Mouse (Mus musculus) myocyte (in vitro differentiated cells): ENCODE results near the gene Syap1. TPM values are rescaled to one million over a fixed set of nuclear protein-coding genes. Genes with fewer than 3 reads are reported as not detected.
A peak's percentile ranks its signal among the peaks of the same experiment; 100 is the strongest.
"Not testable (repeated sequence)": the region's sequence is repeated elsewhere in the genome, so short reads cannot be mapped to it uniquely, and the experiment has no call there.

ENCODE experiments used
- H3K27me3 ChIP-seq: one replicate; pipeline ENCODE4 v1.6.1; 2011; ENCODE audit not compliant: control insufficient read depth, insufficient read depth, insufficient read length
- H3K36me3 ChIP-seq: one replicate; pipeline ENCODE4 v1.6.1; 2011; ENCODE audit not compliant: control insufficient read depth, insufficient read depth
- H3K4me2 ChIP-seq: one replicate; pipeline ENCODE4 v1.6.1; 2011; ENCODE audit warnings: low read depth, control low read depth
- H3K4me3 ChIP-seq: one replicate; pipeline ENCODE4 v1.5.1; 2011; ENCODE audit warnings: mild to moderate bottlenecking, control low read depth, moderate library complexity
- H3K79me2 ChIP-seq: one replicate; pipeline ENCODE4 v1.6.1; 2011; ENCODE audit not compliant: control insufficient read depth, insufficient read depth
- H3ac ChIP-seq: one replicate; pipeline ENCODE4 v1.6.1; 2011; ENCODE audit not compliant: control insufficient read depth, insufficient read length
- CEBPB ChIP-seq: IDR thresholded peaks from 2 replicates; pipeline ENCODE4 v1.6.1; 2011; ENCODE audit warnings: mild to moderate bottlenecking, moderate library complexity; ENCODE audit not compliant: poor library complexity, insufficient read depth, severe bottlenecking
- E2F4 ChIP-seq: IDR thresholded peaks from one replicate; pipeline ENCODE4 v1.6.1; 2011; ENCODE audit warnings: mild to moderate bottlenecking, control low read depth, moderate library complexity; ENCODE audit not compliant: insufficient read depth
- MAX ChIP-seq: IDR thresholded peaks from one replicate; pipeline ENCODE4 v1.6.1; 2011; ENCODE audit warnings: low read depth, mild to moderate bottlenecking, control low read depth
- MYOD1 ChIP-seq, 3 experiments: IDR thresholded peaks; one replicate each; pipeline ENCODE4 v1.6.1; 2011; ENCODE audit warnings: control low read depth in 2 of 3, low read depth in 2 of 3, mild to moderate bottlenecking in 2 of 3, moderate library complexity in 1 of 3; ENCODE audit not compliant: insufficient read length in 2 of 3, control insufficient read depth in 1 of 3
- MYOG ChIP-seq, 3 experiments: IDR thresholded peaks; one replicate each; pipeline ENCODE4 v1.6.1; 2011; ENCODE audit warnings: control low read depth in 2 of 3, low read depth in 2 of 3, mild to moderate bottlenecking in 2 of 3; ENCODE audit not compliant: insufficient read length in 2 of 3, control insufficient read depth in 1 of 3, insufficient read depth in 1 of 3
- POLR2A ChIP-seq: IDR thresholded peaks from one replicate; pipeline ENCODE4 v1.6.1; 2011; ENCODE audit warnings: low read depth, mild to moderate bottlenecking, control low read depth, moderate library complexity; ENCODE audit not compliant: insufficient read length
- POLR2AphosphoS2 ChIP-seq: IDR thresholded peaks from one replicate; pipeline ENCODE4 v1.6.1; 2011; ENCODE audit warnings: low read depth, control low read depth; ENCODE audit not compliant: insufficient read length
- REST ChIP-seq: IDR thresholded peaks from one replicate; pipeline ENCODE4 v1.6.1; 2011; ENCODE audit warnings: mild to moderate bottlenecking, control low read depth, moderate library complexity; ENCODE audit not compliant: insufficient read depth, insufficient read length
- SRF ChIP-seq: IDR thresholded peaks from one replicate; pipeline ENCODE4 v1.6.1; 2011; ENCODE audit warnings: low read depth; ENCODE audit not compliant: control insufficient read depth, insufficient read length
- TCF12 ChIP-seq: IDR thresholded peaks from one replicate; pipeline ENCODE4 v1.6.1; 2011; ENCODE audit warnings: mild to moderate bottlenecking, control low read depth; ENCODE audit not compliant: poor library complexity, insufficient read depth, severe bottlenecking
- TCF3 ChIP-seq: IDR thresholded peaks from one replicate; pipeline ENCODE4 v1.6.1; 2011; ENCODE audit warnings: low read depth, control low read depth; ENCODE audit not compliant: insufficient read length
- USF1 ChIP-seq: IDR thresholded peaks from one replicate; pipeline ENCODE4 v1.6.1; 2011; ENCODE audit warnings: low read depth, mild to moderate bottlenecking, control low read depth, moderate library complexity
- polyA plus RNA-seq: library from polyadenylated mRNA; unstranded; fragments of >200 nt; fragmentation: generic; extraction: Trizol; gene quantifications from one replicate; pipeline ENCODE4 v1.2.1, GENCODE M21; 2012; ENCODE audit warnings: missing spikeins

Syap1 gene
- polyA plus RNA-seq, 1 experiment = 25.6 TPM

- TF ChIP-seq SRF = no peak
- no peak for TF ChIP-seq MAX
- TF ChIP-seq USF1 = no peak
- Histone ChIP-seq H3K79me2 (no peaks in the 10 kb centered on the region), H3ac (no peak overlapping the region), H3K36me3 (peaks cover 4% of the 10 kb centered on the region), H3K4me3 (no peak overlapping the region), H3K27me3 (no peaks in the 10 kb centered on the region), H3K4me2 (no peak overlapping the region)
Measured at GRCm38 (mm10) chrX:162907554-162907953, 19.3 kb upstream of the Syap1 start.

DNA sequence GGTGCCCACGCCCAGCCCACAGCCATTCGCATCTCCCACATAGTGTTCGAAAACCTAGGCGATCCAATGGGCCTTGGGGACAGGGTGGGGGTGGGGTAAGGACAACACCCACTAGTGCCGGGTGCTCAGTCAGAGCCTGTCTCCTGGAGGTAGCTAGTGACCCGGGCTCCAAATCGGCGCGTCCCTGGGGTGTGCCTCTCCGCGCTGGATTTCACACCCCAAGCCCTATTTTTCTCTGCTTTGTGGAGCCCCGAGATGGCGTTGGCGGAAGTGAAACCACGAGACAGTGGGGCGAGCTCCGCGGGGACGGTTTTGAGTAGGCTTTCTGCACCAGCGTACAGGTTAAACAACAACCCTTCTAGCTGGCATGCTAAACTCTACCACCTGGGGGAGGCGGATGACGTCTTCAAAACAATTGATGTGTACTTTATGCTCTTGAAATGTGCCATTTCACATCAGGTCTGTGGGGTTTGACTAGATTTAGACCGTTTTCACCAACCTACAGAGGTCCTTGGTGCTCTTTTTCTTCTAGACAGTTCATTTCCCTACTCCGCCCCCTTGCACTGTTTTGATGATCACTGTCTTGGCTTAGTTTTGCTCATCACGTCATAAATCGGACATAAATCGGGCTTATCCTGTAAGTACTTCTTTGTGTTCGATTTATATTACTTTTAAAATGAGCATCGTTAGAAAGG, 13.9 kb upstream of the Syap1 start:
- H3K27me3 ChIP-seq = no peaks in the 10 kb centered on the region
- no peaks in the 10 kb centered on the region for H3K79me2 ChIP-seq
- H3K36me3 ChIP-seq = no peaks in the 10 kb centered on the region
- TF ChIP-seq REST (no peak), MYOG (IDR thresholded peaks at IDR 0.05; ENCODE audit: control insufficient read depth in 1 of 3, insufficient read depth in 1 of 3, insufficient read length in 2 of 3, low read depth in 2 of 3) (no peak), CEBPB (no peak), TCF3 (no peak), MAX (no peak), TCF12 (no peak), USF1 (no peak), SRF (no peak), POLR2A (no peak), E2F4 (no peak), MYOD1 (IDR thresholded peaks at IDR 0.05; ENCODE audit: control insufficient read depth in 1 of 3, insufficient read length in 2 of 3, low read depth in 2 of 3) (no peak), POLR2AphosphoS2 (no peak)
- peak overlapping the region; percentile 46 for H3K4me3 ChIP-seq
- peak overlapping the region; percentile 14 for H3ac ChIP-seq
- H3K4me2 ChIP-seq = peak overlapping the region; percentile 73

- Histone ChIP-seq H3K4me3 (peak overlapping the region; percentile 46), H3K4me2 (peak overlapping the region; percentile 73), H3K79me2 (no peaks in the 10 kb centered on the region), H3K36me3 (no peaks in the 10 kb centered on the region), H3ac (peak overlapping the region; percentile 14), H3K27me3 (no peaks in the 10 kb centered on the region)
- TF ChIP-seq E2F4 = no peak
- peak in 1 of 3 experiments; percentile 1 for TF ChIP-seq MYOD1 (IDR thresholded peaks at IDR 0.05; ENCODE audit: control insufficient read depth in 1 of 3, insufficient read length in 2 of 3, low read depth in 2 of 3)
Measured at GRCm38 (mm10) chrX:162901371-162902039, 13.3 kb upstream of the Syap1 start.

DNA sequence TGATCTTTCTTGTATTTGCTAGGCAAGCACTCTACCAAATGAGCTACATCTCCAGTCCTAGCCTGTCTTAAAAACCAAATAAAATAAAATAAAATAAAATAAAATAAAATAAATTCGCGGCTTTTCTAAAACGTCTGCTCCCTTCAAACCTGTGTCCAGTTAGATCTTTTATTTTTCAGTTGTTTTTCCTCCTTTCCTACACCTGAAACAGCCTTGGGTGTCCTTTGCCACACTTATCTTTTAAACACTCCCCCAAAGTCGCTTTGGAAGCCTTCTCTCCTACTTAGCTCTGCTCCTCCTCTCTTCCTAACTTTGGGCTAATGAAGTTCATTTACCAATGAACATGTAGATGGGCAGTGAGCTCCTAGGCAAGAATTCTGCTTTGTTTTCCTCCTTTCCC, 12.7 kb upstream of the Syap1 start, which contains the start of gene Ctps2:
Ctps2 (plus strand) TSS at position 301 of the 400 bp plus-strand sequence.
- TF ChIP-seq USF1 (no peak), SRF (no peak), CEBPB (no peak), POLR2A (no peak)

GRCm38 (mm10) chrX:162888575-162889223, 452 bp upstream of the Syap1 start:
- H3K27me3 ChIP-seq, H3K36me3 ChIP-seq, H3K4me2 ChIP-seq: not testable (repeated sequence)
- Histone ChIP-seq H3ac (peak overlapping the region; percentile 64), H3K4me3 (peak overlapping the region; percentile 47), H3K79me2 (peaks cover 33% of the 10 kb centered on the region)

More for the DNA sequence above, 12.7 kb upstream of the Syap1 start, which contains the start of gene Ctps2:
- Histone ChIP-seq H3K4me2 (peak within 1 kb of the TSS; percentile 73), H3K36me3 (no peaks in the 10 kb centered on the region), H3K79me2 (no peaks in the 10 kb centered on the region), H3K4me3 (peak within 1 kb of the TSS; percentile 46), H3ac (peak within 1 kb of the TSS; percentile 14), H3K27me3 (no peaks in the 10 kb centered on the region)
